Comparison of ENCODE assay signal across 24 mouse cellular contexts in genomic region chr7:118599954-118600631, GRCm38 (mm10). TPM values are rescaled to one million over a fixed set of nuclear protein-coding genes. Genes with fewer than 3 reads are reported as not detected.
A peak's percentile ranks its signal among the peaks of the same experiment; 100 is the strongest.
DNase-seq lines count a peak whose midpoint lies in the region; ATAC-seq and TF ChIP-seq lines count a peak whose summit lies in the region.
"Had no signal": no experiment of that assay in that cellular context is flagged by ENCODE, and none has a peak within 500 bp of the region (broad histone marks: within the 10 kb centered on the region; RNA-seq: fewer than 3 reads in every experiment).

No protein-coding gene starts in this region.

- WGBS in intestine, embryonic 14.5 days, result 62% methylated on average over 12 of the region's 12 CpGs
- WGBS in small intestine, adult 2 months, result 18% methylated on average over 12 of the region's 12 CpGs
- WGBS in neural tube, embryonic 15.5 days, result 61% methylated on average over 12 of the region's 12 CpGs

- H3K27ac ChIP-seq in intestine, embryonic 14.5 days (ENCODE audit: low read depth), result no peak overlapping the region
- H3K27ac ChIP-seq in small intestine, adult 2 months (ENCODE audit: insufficient read depth, low read depth, low read length), result peak overlapping the region; percentile 92
- H3K27ac ChIP-seq in neural tube, embryonic 15.5 days (replicated peaks), result no peak overlapping the region
- H3K27ac ChIP-seq: embryonic facial prominence, embryonic 12.5 days; forebrain, embryonic 12.5 days; hindbrain, embryonic 15.5 days; kidney, postnatal 0 days; limb, embryonic 15.5 days; liver, embryonic 14.5 days; midbrain, embryonic 15.5 days; neural tube, embryonic 13.5 days had no signal

- no peaks in the 10 kb centered on the region for H3K4me1 ChIP-seq in intestine, embryonic 14.5 days (replicated peaks; ENCODE audit: control insufficient read depth, insufficient read depth, low read length)
- peaks cover 35% of the 10 kb centered on the region for H3K4me1 ChIP-seq in small intestine, adult 2 months (ENCODE audit: control insufficient read depth, insufficient read depth, insufficient read length, low read length)
- H3K4me1 ChIP-seq in neural tube, embryonic 15.5 days, result peaks cover 15% of the 10 kb centered on the region

- H3K9me3 ChIP-seq in intestine, embryonic 14.5 days (ENCODE audit: control insufficient read depth, low read length), result no peaks in the 10 kb centered on the region
- no peaks in the 10 kb centered on the region for H3K9me3 ChIP-seq in neural tube, embryonic 15.5 days (replicated peaks)
- H3K9me3 ChIP-seq: embryonic facial prominence, embryonic 12.5 days; forebrain, embryonic 12.5 days; hindbrain, embryonic 15.5 days; limb, embryonic 15.5 days; megakaryocyte, embryonic 14.5 days; midbrain, embryonic 15.5 days; neural tube, embryonic 13.5 days had no signal

- TF ChIP-seq POLR2A in small intestine, adult 2 months (IDR thresholded peaks at IDR 0.05; ENCODE audit: low read depth, low read length), result peak; percentile 78

- peaks cover 23% of the 10 kb centered on the region for H3K27me3 ChIP-seq in intestine, embryonic 14.5 days (replicated peaks; ENCODE audit: control insufficient read depth, insufficient read depth, low read length)
- no peaks in the 10 kb centered on the region for H3K27me3 ChIP-seq in small intestine, adult 2 months (ENCODE audit: control insufficient read depth, insufficient read depth, low read length)
- peaks cover 26% of the 10 kb centered on the region for H3K27me3 ChIP-seq in neural tube, embryonic 15.5 days (replicated peaks)

- ATAC-seq in intestine, embryonic 14.5 days (replicated peaks; ENCODE audit: low FRiP score, low TSS enrichment, low read depth), result no peak
- no peak for ATAC-seq in neural tube, embryonic 15.5 days (ENCODE audit: low FRiP score)
- ATAC-seq in cerebellum, adult (ENCODE audit: insufficient number of reproducible peaks, low FRiP score, low TSS enrichment), result no peak
- ATAC-seq: CD4-positive, CD25-positive, alpha-beta regulatory T cell, adult 4 months; midbrain, embryonic 15.5 days had no signal

- no peak overlapping the region for H3K9ac ChIP-seq in intestine, embryonic 14.5 days (ENCODE audit: low read length)
- H3K9ac ChIP-seq in neural tube, embryonic 15.5 days (replicated peaks), result no peak overlapping the region
- H3K9ac ChIP-seq: embryonic facial prominence, embryonic 12.5 days; forebrain, embryonic 12.5 days; hindbrain, embryonic 15.5 days; limb, embryonic 15.5 days; liver, embryonic 14.5 days; lung, embryonic 14.5 days; midbrain, embryonic 15.5 days; neural tube, embryonic 13.5 days had no signal

- H3K4me2 ChIP-seq in intestine, embryonic 14.5 days (ENCODE audit: low read length), result peak overlapping the region; percentile 9; the same call in 1 of the 2 replicates
- H3K4me2 ChIP-seq in neural tube, embryonic 15.5 days, result no peak overlapping the region
- H3K4me2 ChIP-seq: embryonic facial prominence, embryonic 12.5 days; forebrain, embryonic 12.5 days; heart, embryonic 11.5 days; hindbrain, embryonic 15.5 days; limb, embryonic 15.5 days; lung, embryonic 14.5 days; midbrain, embryonic 15.5 days; neural tube, embryonic 13.5 days had no signal

- no peaks in the 10 kb centered on the region for H3K36me3 ChIP-seq in intestine, embryonic 14.5 days (ENCODE audit: control insufficient read depth, insufficient read depth, low read length)
- no peaks in the 10 kb centered on the region for H3K36me3 ChIP-seq in small intestine, adult 2 months (ENCODE audit: control insufficient read depth, insufficient read depth, low read length)
- H3K36me3 ChIP-seq in neural tube, embryonic 15.5 days, result no peaks in the 10 kb centered on the region
- H3K36me3 ChIP-seq: embryonic facial prominence, embryonic 12.5 days; forebrain, embryonic 12.5 days; hindbrain, embryonic 15.5 days; limb, embryonic 15.5 days; midbrain, embryonic 15.5 days; neural tube, embryonic 13.5 days had no signal

- DNase-seq in kidney, adult 18-20 months, result peak; percentile 36
- no peak for DNase-seq in kidney, postnatal 4 days
- DNase-seq in intestine, embryonic 14.5 days (ENCODE audit: low spot score), result no peak
- peak; percentile 67 for DNase-seq in kidney, adult 9 months
- DNase-seq in embryo, embryonic 10 days (ENCODE audit: low spot score), result no peak
- DNase-seq: adrenal gland, postnatal 25 days; cerebellum, adult 9-11 months; layer of hippocampus, adult 9-11 months; lung, embryonic 14.5 days had no signal

- no peak for TF ChIP-seq CTCF in small intestine, adult 2 months (IDR thresholded peaks at IDR 0.05; ENCODE audit: extremely low read depth, insufficient read length, insufficient replicate concordance, low read depth, low read length)

- no peak overlapping the region for H3K4me3 ChIP-seq in intestine, embryonic 14.5 days (ENCODE audit: low read depth, low read length)
- H3K4me3 ChIP-seq in small intestine, adult 2 months (ENCODE audit: low read depth, low read length), result peak overlapping the region; percentile 61
- no peak overlapping the region for H3K4me3 ChIP-seq in neural tube, embryonic 15.5 days (replicated peaks)
- H3K4me3 ChIP-seq: embryonic facial prominence, embryonic 12.5 days; erythroblast, embryonic 14.5 days; forebrain, embryonic 12.5 days; hindbrain, embryonic 15.5 days; limb, embryonic 15.5 days; megakaryocyte, embryonic 14.5 days; midbrain, embryonic 15.5 days; neural tube, embryonic 13.5 days had no signal

RNA-seq across cellular contexts. Expression of gene Tmc5, which starts 3.0 kb away (rescaled TPM):
- 4.1 and 5.3 TPM in 2 replicates for polyA plus RNA-seq in intestine, embryonic 14.5 days (2014; fragmentation: Nextera tagmentation; extraction: Ambion mirVana)
- polyA plus RNA-seq in small intestine, adult 2 months (2012; rRNA removed), result 19.6 and 26.4 TPM in 2 replicates
- polyA plus RNA-seq in neural tube, embryonic 15.5 days (2015; fragmentation: Nextera tagmentation; extraction: Ambion mirVana), result 0.33 and 1.8 TPM in 2 replicates
- polyA plus RNA-seq: CD4-positive, CD25-positive, alpha-beta regulatory T cell, adult 4 months; erythroblast, embryonic 14.5 days; liver, embryonic 14.5 days had no signal

RNA-seq across cellular contexts. Expression of gene Tmc7, which starts 15.6 kb away (rescaled TPM):
- polyA plus RNA-seq in intestine, embryonic 14.5 days (2014; fragmentation: Nextera tagmentation; extraction: Ambion mirVana), result 3.7 and 4.0 TPM in 2 replicates
- polyA plus RNA-seq in small intestine, adult 2 months (2012; rRNA removed), result 2.1 and 4.9 TPM in 2 replicates
- 5.5 and 6.2 TPM in 2 replicates for polyA plus RNA-seq in neural tube, embryonic 15.5 days (2015; fragmentation: Nextera tagmentation; extraction: Ambion mirVana)
- polyA plus RNA-seq: CD4-positive, CD25-positive, alpha-beta regulatory T cell, adult 4 months; erythroblast, embryonic 14.5 days had no signal

Comparison
In these comparisons a context has a peak if more than half of its experiments do, and no peak if none do; other contexts are left out.
1. DNase-seq: peak in kidney, adult 18-20 months (single experiment) and kidney, adult 9 months (single experiment); none in kidney, postnatal 4 days (0 of 2), intestine, embryonic 14.5 days (single experiment) and embryo, embryonic 10 days (single experiment).